Mouse (Mus musculus) bone marrow, adult 2 months (tissue): ENCODE results near the gene Ganc. TPM values are rescaled to one million over a fixed set of nuclear protein-coding genes. Genes with fewer than 3 reads are reported as not detected.
A peak's percentile ranks its signal among the peaks of the same experiment; 100 is the strongest.

Experiments
- H3K27ac ChIP-seq: fragments of 200-500 bp; 2 replicates; pipeline ENCODE4 v1.5.1; 2012; ENCODE audit warnings: low read depth, mild to moderate bottlenecking, control low read depth, inconsistent platforms, low read length; ENCODE audit not compliant: control insufficient read depth, poor library complexity, insufficient read depth
- H3K4me1 ChIP-seq: fragments of 200-500 bp; 2 replicates; pipeline ENCODE4 v1.6.1; 2011; ENCODE audit warnings: low read length; ENCODE audit not compliant: control insufficient read depth, insufficient read depth
- H3K4me3 ChIP-seq: fragments of 200-500 bp; replicated peaks from 2 replicates; pipeline ENCODE3; 2011; ENCODE audit warnings: mild to moderate bottlenecking, low read depth, low read length, control low read depth; ENCODE audit not compliant: control insufficient read depth
- CTCF ChIP-seq: fragments of 200-500 bp; IDR thresholded peaks from 2 replicates; pipeline ENCODE4 v1.5.1; 2011; ENCODE audit warnings: low read length, control low read depth; ENCODE audit not compliant: control insufficient read depth, insufficient read depth
- POLR2A ChIP-seq: fragments of 200-500 bp; IDR thresholded peaks from 2 replicates; pipeline ENCODE4 v1.6.1; 2011; ENCODE audit warnings: low read depth, mild to moderate bottlenecking, control low read depth, low read length, borderline replicate concordance; ENCODE audit not compliant: control insufficient read depth
- whole genome bisulfite sequencing: fragments of 180-500 bp; shearing (Covaris S2); methylation state at CpG from one replicate; pipeline ENCODE4 v1.1.7; 2018; 5-methylcytosine and 5-hydroxymethylcytosine counted together
- polyA plus RNA-seq: library from polyadenylated mRNA; stranded (reverse); fragments of >200 nt; gene quantifications from 2 replicates; pipeline ENCODE4 v1.2.4, GENCODE M21; 2011; ENCODE audit warnings: low replicate concordance; ENCODE audit not compliant: missing spikeins, insufficient read depth, insufficient read length

The Ganc gene
- polyA plus RNA-seq, 1 experiment: 8.0 TPM

- WGBS: 95% methylated on average over 1 of the region's 1 CpGs
Measured at GRCm38 (mm10) chr2:120390934-120391333, 12.8 kb upstream of the Ganc start.

GRCm38 (mm10) chr2:120392406-120392805 lies 11.3 kb upstream of the Ganc start:
- Histone ChIP-seq H3K27ac (no peak overlapping the region), H3K4me1 (no peaks in the 10 kb centered on the region), H3K4me3 (no peak overlapping the region)
- TF ChIP-seq CTCF: no peak
- no peak for TF ChIP-seq POLR2A

More at GRCm38 (mm10) chr2:120390934-120391333, 12.8 kb upstream of the Ganc start:
- H3K27ac ChIP-seq: no peak overlapping the region
- H3K4me3 ChIP-seq: no peak overlapping the region
- H3K4me1 ChIP-seq: no peaks in the 10 kb centered on the region
- TF ChIP-seq POLR2A: no peak

DNA sequence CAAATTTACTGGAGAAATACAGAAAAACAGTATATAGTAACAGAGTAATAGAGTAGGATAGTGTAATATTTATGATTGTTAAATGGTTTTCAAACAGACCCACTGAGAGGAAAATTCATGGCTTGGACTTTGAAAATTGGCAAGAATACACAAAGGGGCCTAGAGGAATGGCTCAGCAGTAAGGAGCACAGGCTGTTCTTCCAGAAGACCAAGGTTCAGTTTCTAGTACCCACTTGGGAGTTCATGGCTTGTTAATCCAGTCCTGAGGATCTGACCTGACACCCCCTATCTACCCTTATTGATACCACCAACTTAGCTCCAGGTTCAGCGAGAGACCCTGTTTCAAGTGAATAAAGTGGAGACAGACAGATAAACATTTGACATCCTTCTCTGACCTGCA lies 5.7 kb upstream of the Ganc start:
- Histone ChIP-seq H3K27ac (no peak overlapping the region), H3K4me3 (no peak overlapping the region), H3K4me1 (peaks cover 3% of the 10 kb centered on the region)
- WGBS: 97% methylated on average over 1 of the region's 1 CpGs
- no peak for TF ChIP-seq CTCF
- TF ChIP-seq POLR2A: no peak

DNA sequence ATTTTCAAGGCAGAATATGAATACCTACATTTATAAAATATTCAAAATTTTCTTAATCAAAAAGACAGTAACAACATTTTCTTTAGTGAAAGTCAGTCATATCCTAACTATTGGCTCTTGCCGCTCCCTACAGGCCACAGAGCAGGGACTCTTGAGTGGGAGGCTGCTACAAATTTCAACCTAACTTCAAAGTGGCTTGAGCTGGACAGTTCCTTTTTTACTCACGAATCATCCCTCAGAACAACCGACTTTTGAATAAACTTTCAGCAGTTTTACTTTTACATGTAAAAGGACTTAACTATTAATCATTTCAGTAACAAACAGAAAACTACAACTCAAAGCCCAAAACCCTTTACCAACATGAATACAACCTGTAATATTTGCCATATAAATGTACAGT lies 883 bp upstream of the Ganc start:
- Histone ChIP-seq H3K27ac (no peak overlapping the region), H3K4me1 (peaks cover 3% of the 10 kb centered on the region), H3K4me3 (peak overlapping the region; percentile 19)
- no peak for TF ChIP-seq POLR2A
- no peak for TF ChIP-seq CTCF
- WGBS: 14% methylated on average over 3 of the region's 3 CpGs

GRCm38 (mm10) chr2:120403986-120404822 lies 508 bp downstream of the Ganc start, which contains the start of gene Tmem87a:
Gene Tmem87a, minus strand, starts transcription at chr2:120404113.
- Histone ChIP-seq H3K4me3 (peak within 1 kb of the TSS; percentile 87), H3K27ac (peak within 1 kb of the TSS; percentile 91), H3K4me1 (peaks cover 3% of the 10 kb centered on the region)
- under 1% methylated on average over 34 of the region's 34 CpGs for WGBS
- TF ChIP-seq POLR2A: peak; percentile 46; the same call in 1 of the 2 replicates
- no peak for TF ChIP-seq CTCF

DNA sequence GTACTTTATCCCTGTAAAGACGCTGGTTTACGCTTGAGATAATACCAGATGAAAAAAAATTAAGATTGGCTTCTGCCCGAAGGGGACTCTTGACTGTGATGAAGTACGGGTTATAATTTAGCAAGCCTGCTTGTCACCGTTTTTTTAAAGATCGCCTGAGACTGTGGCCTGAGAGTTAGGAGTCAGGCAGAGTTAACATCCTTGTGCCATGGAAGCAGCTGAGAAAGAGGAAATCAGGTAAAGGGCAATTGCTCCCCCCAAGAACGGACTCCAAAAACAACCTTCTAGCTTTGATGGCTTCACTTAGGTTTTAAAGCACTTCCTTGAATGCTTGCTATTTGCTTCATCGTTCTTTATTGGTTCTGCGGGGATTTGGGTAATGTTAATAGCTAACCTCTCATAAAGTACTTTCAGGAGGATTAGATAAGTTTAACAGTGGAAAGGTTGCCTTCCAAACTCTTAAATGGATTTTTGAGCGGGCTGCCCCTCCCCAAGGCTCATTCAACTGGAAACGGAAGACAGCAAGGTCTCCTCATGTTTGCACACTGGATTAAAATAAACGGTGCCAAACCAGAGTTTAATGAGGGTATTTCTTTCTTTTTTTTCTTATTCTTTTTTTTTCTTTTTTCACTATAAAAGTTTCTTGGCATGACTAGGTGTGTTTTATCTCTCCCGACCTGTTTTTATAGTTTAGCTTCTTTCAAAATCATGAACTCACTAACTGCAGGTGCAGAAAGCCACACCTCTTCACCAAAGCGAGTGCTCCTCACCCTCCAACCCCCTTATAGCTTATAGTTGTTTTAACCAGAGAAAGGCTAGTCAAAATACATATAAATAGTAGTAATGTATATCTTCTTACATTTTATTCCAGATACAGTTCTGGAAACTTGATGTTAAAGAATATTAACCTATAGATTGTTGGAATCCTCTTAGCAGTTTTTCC lies 1.4 kb downstream of the Ganc start:
- TF ChIP-seq POLR2A (no peak), CTCF (no peak)
- Histone ChIP-seq H3K27ac (peak overlapping the region; percentile 91), H3K4me3 (peak overlapping the region; percentile 87), H3K4me1 (peaks cover 3% of the 10 kb centered on the region)
- 1% methylated on average over 14 of the region's 14 CpGs for WGBS

DNA sequence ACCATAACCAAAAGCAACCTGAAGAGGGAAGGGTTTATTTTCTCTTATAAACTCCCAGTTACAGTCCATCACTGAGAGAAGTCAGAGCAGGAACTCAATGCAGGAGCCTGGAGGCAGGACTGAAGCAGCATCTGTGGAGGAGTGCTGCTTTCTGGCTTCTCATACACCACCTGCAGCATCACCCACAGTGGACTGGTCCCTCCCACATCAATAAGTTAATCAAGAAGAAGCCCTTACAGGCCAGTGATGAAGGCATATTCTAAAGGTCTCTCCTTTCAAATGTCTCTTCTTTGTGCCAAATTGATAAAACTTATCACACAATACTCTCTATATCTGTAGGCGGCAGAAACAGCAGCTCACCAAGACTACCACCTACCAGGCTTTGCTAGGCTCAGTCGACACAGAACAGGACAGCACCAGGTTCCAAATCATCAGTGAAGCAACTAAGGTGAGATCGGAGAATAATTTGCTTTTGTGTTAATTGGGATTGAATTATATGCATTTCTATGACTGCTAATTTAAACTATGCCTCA lies 7.5 kb downstream of the Ganc start:
- H3K27ac ChIP-seq: no peak overlapping the region
- TF ChIP-seq CTCF (no peak), POLR2A (no peak)
- WGBS: 61% methylated on average over 3 of the region's 3 CpGs
- no peaks in the 10 kb centered on the region for H3K4me1 ChIP-seq
- H3K4me3 ChIP-seq: no peak overlapping the region

DNA sequence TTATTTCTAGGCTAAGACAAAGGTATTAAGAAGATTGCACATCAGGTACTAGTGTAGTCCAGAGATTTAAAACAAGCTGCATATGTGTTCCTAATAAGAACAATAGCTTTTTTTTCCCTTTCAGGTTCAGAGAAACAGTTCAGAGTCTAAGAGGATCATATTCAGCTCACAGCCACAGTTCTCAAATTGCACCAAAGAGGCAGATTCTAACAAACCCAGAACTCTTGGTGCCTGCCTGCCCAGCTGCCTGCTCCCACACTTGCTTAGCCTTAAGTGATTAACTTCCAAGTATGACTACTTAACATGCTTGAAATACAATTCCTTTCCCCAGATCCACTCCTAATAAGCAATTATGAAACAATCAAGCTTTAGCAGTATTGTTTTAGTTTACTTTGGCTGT lies 10.4 kb downstream of the Ganc start:
- no peak for TF ChIP-seq POLR2A
- no peak for TF ChIP-seq CTCF
- Histone ChIP-seq H3K4me3 (no peak overlapping the region), H3K4me1 (no peaks in the 10 kb centered on the region), H3K27ac (no peak overlapping the region)
